Mouse (Mus musculus) MEL (cell line): ENCODE data around the gene Pzp.

Experiments
- CTCF ChIP-seq, 3 experiments: IDR thresholded peaks in 2 of 3; conservative IDR thresholded peaks in 1 of 3; 2 replicates each; pipeline ENCODE4 v1.5.1; 2011 to 2012; ENCODE audit warnings: low read length in 3 of 3, low read depth in 2 of 3, mild to moderate bottlenecking in 2 of 3, improper control_type of control experiment in 1 of 3, inconsistent platforms in 1 of 3, mixed read lengths in 1 of 3, moderate library complexity in 1 of 3; ENCODE audit not compliant: control insufficient read depth in 1 of 3, insufficient read depth in 1 of 3, poor library complexity in 1 of 3, severe bottlenecking in 1 of 3
- ETS1 ChIP-seq: IDR thresholded peaks from 2 replicates; pipeline ENCODE4 v1.6.1; 2012; ENCODE audit warnings: low read depth, mild to moderate bottlenecking, inconsistent platforms, low read length, improper control_type of control experiment, moderate library complexity
- POLR2AphosphoS5 ChIP-seq: IDR thresholded peaks from 2 replicates; pipeline ENCODE4 v1.6.1; 2012; ENCODE audit warnings: low read depth, borderline replicate concordance, mild to moderate bottlenecking, inconsistent platforms, low read length, moderate library complexity, mixed read lengths
- ZMIZ1 ChIP-seq: IDR thresholded peaks from 2 replicates; pipeline ENCODE4 v1.6.1; 2012; ENCODE audit warnings: low read depth, mild to moderate bottlenecking, inconsistent platforms, low read length, improper control_type of control experiment, moderate library complexity

- TF ChIP-seq CTCF (IDR thresholded peaks at IDR 0.05 in 2 of 3, conservative IDR thresholded peaks at IDR 0.05 in 1 of 3; ENCODE audit: control insufficient read depth in 1 of 3, insufficient read depth in 1 of 3, low read depth in 2 of 3, low read length in 3 of 3, poor library complexity in 1 of 3, severe bottlenecking in 1 of 3) (no peak), ETS1 (no peak), ZMIZ1 (no peak), POLR2AphosphoS5 (no peak)
Observed at GRCm38 (mm10) chr6:128460321-128460720, 66.2 kb downstream of the Pzp start.
